Comparison of ENCODE assay signal across 24 mouse cellular contexts in the genomic region with DNA sequence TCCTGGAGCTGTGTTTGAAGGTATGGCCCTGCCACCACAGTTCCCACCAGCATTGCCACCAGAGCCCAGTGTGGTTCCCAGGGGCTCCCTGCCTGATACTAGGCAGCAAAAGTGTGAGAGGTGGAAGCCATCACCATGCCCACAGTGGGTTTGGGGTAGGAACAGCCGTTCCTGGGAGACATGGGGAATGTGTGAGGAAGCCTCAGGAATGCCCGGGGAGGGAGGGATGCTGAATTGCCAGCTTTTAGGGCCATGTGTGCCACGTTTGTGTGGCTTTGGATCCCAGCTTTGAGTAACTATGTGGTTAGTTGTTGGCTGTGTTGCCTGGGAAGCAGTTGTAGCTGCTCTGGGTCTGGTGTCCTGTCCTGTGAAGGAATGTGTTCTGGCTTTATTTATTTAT. TPM values are rescaled to one million over a fixed set of nuclear protein-coding genes. Genes with fewer than 3 reads are reported as not detected.
DNase-seq lines count a peak whose midpoint lies in the region; ATAC-seq and TF ChIP-seq lines count a peak whose summit lies in the region.
"Had no signal": no experiment of that assay in that cellular context is flagged by ENCODE, and none has a peak within 500 bp of the region (broad histone marks: within the 10 kb centered on the region; RNA-seq: fewer than 3 reads in every experiment).

No protein-coding gene starts in this region.

- H3K9ac ChIP-seq in embryonic facial prominence, embryonic 13.5 days: no peak overlapping the region
- no peak overlapping the region for H3K9ac ChIP-seq in limb, embryonic 13.5 days
- H3K9ac ChIP-seq: hindbrain, embryonic 12.5 days; kidney, embryonic 15.5 days; liver, postnatal 0 days; midbrain, embryonic 13.5 days; neural tube, embryonic 13.5 days had no signal

- H3K4me3 ChIP-seq in gastrocnemius, adult 2 months: no peak overlapping the region
- no peak overlapping the region for H3K4me3 ChIP-seq in embryonic facial prominence, embryonic 13.5 days
- no peak overlapping the region for H3K4me3 ChIP-seq in limb, embryonic 13.5 days
- H3K4me3 ChIP-seq: heart, embryonic 10.5 days; hindbrain, embryonic 12.5 days; kidney, embryonic 15.5 days; midbrain, embryonic 13.5 days; neural tube, embryonic 13.5 days had no signal

- H3K36me3 ChIP-seq in embryonic facial prominence, embryonic 13.5 days: no peaks in the 10 kb centered on the region
- H3K36me3 ChIP-seq in limb, embryonic 13.5 days: no peaks in the 10 kb centered on the region
- H3K36me3 ChIP-seq: heart, embryonic 10.5 days; hindbrain, embryonic 12.5 days; kidney, embryonic 15.5 days; midbrain, embryonic 13.5 days; neural tube, embryonic 13.5 days had no signal

- peaks cover 6% of the 10 kb centered on the region; the same call in 1 of the 2 replicates for H3K9me3 ChIP-seq in embryonic facial prominence, embryonic 13.5 days
- H3K9me3 ChIP-seq in limb, embryonic 13.5 days: peaks cover 16% of the 10 kb centered on the region
- H3K9me3 ChIP-seq: heart, embryonic 10.5 days; hindbrain, embryonic 12.5 days; midbrain, embryonic 13.5 days; neural tube, embryonic 13.5 days had no signal

- DNase-seq in gastrocnemius, adult 2 months: no peak
- DNase-seq in gastrocnemius, postnatal 4 days (ENCODE audit: low spot score in 2 of 2): no peak
- peak; percentile 86 for DNase-seq in 3134 (ENCODE audit: extremely low read depth, insufficient read length, low spot score)
- DNase-seq in urinary bladder, postnatal 36 days (ENCODE audit: low spot score in 2 of 2): no peak
- DNase-seq: adrenal gland, adult 2 months; B cell, adult 2 months; cerebellum, adult 8-10 months; gastrocnemius, postnatal 36 days; kidney, postnatal 4 days; layer of hippocampus, adult 9-11 months; liver, postnatal 0 days; right cerebral cortex, adult 18-20 months; thymus, postnatal 14 days had no signal

- peaks cover 17% of the 10 kb centered on the region for H3K4me1 ChIP-seq in embryonic facial prominence, embryonic 13.5 days
- peaks cover 17% of the 10 kb centered on the region for H3K4me1 ChIP-seq in limb, embryonic 13.5 days
- H3K4me1 ChIP-seq: midbrain, embryonic 13.5 days; neural tube, embryonic 13.5 days had no signal

- 57% methylated on average over 3 of the region's 3 CpGs for WGBS in embryonic facial prominence, embryonic 13.5 days
- 43% methylated on average over 3 of the region's 3 CpGs for WGBS in limb, embryonic 13.5 days

- no peak for TF ChIP-seq CTCF in gastrocnemius, adult 2 months (IDR thresholded peaks at IDR 0.05)

- intact Hi-C loops in gastrocnemius, adult 2 months (cut with DNase I): no loop called here

- H3K4me2 ChIP-seq in embryonic facial prominence, embryonic 13.5 days: no peak overlapping the region
- H3K4me2 ChIP-seq in limb, embryonic 13.5 days (replicated peaks): no peak overlapping the region; the same call in 1 of the 2 replicates
- H3K4me2 ChIP-seq: hindbrain, embryonic 12.5 days; kidney, embryonic 15.5 days; midbrain, embryonic 13.5 days; neural tube, embryonic 13.5 days had no signal

- peak overlapping the region; percentile 4; the same call in 1 of the 2 replicates for H3K27ac ChIP-seq in gastrocnemius, adult 2 months
- peak overlapping the region; percentile 66 for H3K27ac ChIP-seq in embryonic facial prominence, embryonic 13.5 days
- 0 out of 2 replicates have a peak overlapping the region, but pooled peaks have one; percentile 22 for H3K27ac ChIP-seq in limb, embryonic 13.5 days
- H3K27ac ChIP-seq: heart, embryonic 10.5 days; hindbrain, embryonic 12.5 days; kidney, embryonic 15.5 days; midbrain, embryonic 13.5 days; neural tube, embryonic 13.5 days had no signal

- ATAC-seq in embryonic facial prominence, embryonic 13.5 days (ENCODE audit: insufficient number of reproducible peaks, insufficient read depth, low FRiP score, low TSS enrichment, low read depth): peak; percentile 49; the same call in 1 of the 2 replicates
- peak; percentile 66 for ATAC-seq in limb, embryonic 13.5 days (ENCODE audit: low FRiP score, low read depth)
- no peak for ATAC-seq in inflammation-experienced regulatory T-cells, adult 6 months
- ATAC-seq: forebrain, embryonic 14.5 days; liver, postnatal 0 days; midbrain, embryonic 13.5 days had no signal

- H3K27me3 ChIP-seq in embryonic facial prominence, embryonic 13.5 days: no peaks in the 10 kb centered on the region
- peaks cover 3% of the 10 kb centered on the region; the same call in 1 of the 2 replicates for H3K27me3 ChIP-seq in limb, embryonic 13.5 days
- H3K27me3 ChIP-seq: hindbrain, embryonic 12.5 days; kidney, embryonic 15.5 days; midbrain, embryonic 13.5 days; neural tube, embryonic 13.5 days had no signal

RNA-seq across cellular contexts. Expression of a gene that starts 20.7 kb away (rescaled TPM):
- total RNA-seq in gastrocnemius, adult 2 months (2021): 10 to 100 TPM; 19.5 to 66.5 TPM
- 10 to 100 TPM; 25.2 to 27.4 TPM for total RNA-seq in gastrocnemius, postnatal 4 days (2021)
- polyA plus RNA-seq in embryonic facial prominence, embryonic 13.5 days (2015; fragmentation: Nextera tagmentation; extraction: Ambion mirVana): 3.3 and 5.0 TPM in 2 replicates
- 9.9 and 10.6 TPM in 2 replicates for polyA plus RNA-seq in limb, embryonic 13.5 days (2015; fragmentation: Nextera tagmentation; extraction: Ambion mirVana)
- not detected for polyA plus RNA-seq in inflammation-experienced regulatory T-cells, adult 6 months (2017; shearing (Covaris generic))

RNA-seq across cellular contexts. Expression of a gene that starts 34.1 kb away (rescaled TPM):
- total RNA-seq in gastrocnemius, adult 2 months (2021): under 1 TPM in 1 of 2 experiments, not detected in 1; 0.13 TPM
- total RNA-seq in gastrocnemius, postnatal 4 days (2021): under 1 TPM; 0.22 to 0.49 TPM
- 0.81 and 1.0 TPM in 2 replicates for polyA plus RNA-seq in embryonic facial prominence, embryonic 13.5 days (2015; fragmentation: Nextera tagmentation; extraction: Ambion mirVana)
- 0.74 and 0.81 TPM in 2 replicates for polyA plus RNA-seq in limb, embryonic 13.5 days (2015; fragmentation: Nextera tagmentation; extraction: Ambion mirVana)
- polyA plus RNA-seq in inflammation-experienced regulatory T-cells, adult 6 months (2017; shearing (Covaris generic)): not detected
- total RNA-seq: gastrocnemius, postnatal 36 days; liver, adult 2 months; megakaryocyte, adult 5-6 weeks had no signal
- polyA plus RNA-seq: liver, adult 2 months had no signal

Comparison
In these comparisons a context has a peak if more than half of its experiments do, and no peak if none do; other contexts are left out.
1. H3K27ac ChIP-seq: peak in every context shown above with its lines; median percentile 66 in embryonic facial prominence, embryonic 13.5 days; 22 in limb, embryonic 13.5 days; 4 in gastrocnemius, adult 2 months.